Mouse (Mus musculus) adrenal gland, postnatal 10 days (tissue): ENCODE results near the gene Hps3. TPM values are rescaled to one million over a fixed set of nuclear protein-coding genes. Genes with fewer than 3 reads are reported as not detected.

ENCODE experiments used
- DNase-seq: peaks from one replicate; pipeline ENCODE4 v3.0.0; 2021; ENCODE audit warnings: mixed read lengths
- total RNA-seq, 2 experiments: library from RNA; stranded (reverse); gene quantifications; 2 replicates each; pipeline ENCODE4 v1.2.3; 2021

Hps3 gene
- total RNA-seq, 2 experiments from 2014 or later, result 9.5 to 14.4 TPM

DNA sequence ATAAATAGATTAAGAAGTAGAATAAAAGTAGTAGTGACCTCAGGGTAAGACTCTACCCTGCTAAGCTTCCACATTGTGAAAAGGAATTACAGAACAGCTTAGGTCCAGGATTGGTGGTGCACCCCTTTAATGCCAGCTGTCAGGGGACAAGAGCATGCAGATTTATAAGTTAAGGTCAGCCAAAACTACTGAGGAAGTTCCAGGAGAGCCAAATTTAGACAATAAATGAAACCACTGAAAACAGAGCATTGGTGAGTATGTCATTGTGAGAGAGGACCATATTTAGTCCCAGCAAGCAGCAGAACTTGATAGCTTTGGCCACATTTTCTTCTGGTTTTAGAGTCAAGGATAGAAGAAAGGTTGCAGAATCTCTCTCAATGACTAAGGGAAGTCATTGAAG is 86.6 kb downstream of the Hps3 start:
- no peak for DNase-seq

Other genes starting within 250 kb of the Hps3 start
- gene Cp, start 78.3 kb downstream of the Hps3 start, total RNA-seq, result 100 to 1,000 TPM; 107 to 225 TPM
- gene Hltf, start 22.5 kb upstream of the Hps3 start, total RNA-seq, result 10 to 100 TPM; 16.1 to 24.6 TPM
- 10 to 100 TPM; 75.3 to 99.1 TPM for gene Gyg, start 120.0 kb upstream of the Hps3 start, total RNA-seq
- 1 to 10 TPM; 7.6 to 7.9 TPM for gene Cpa3, start 206.9 kb upstream of the Hps3 start, total RNA-seq
- gene Cpb1, start 240.4 kb upstream of the Hps3 start, total RNA-seq, result 1 to 10 TPM; 3.5 to 4.1 TPM